Mouse (Mus musculus): ENCODE data around the gene Agpat2.

The Agpat2 gene

DNA sequence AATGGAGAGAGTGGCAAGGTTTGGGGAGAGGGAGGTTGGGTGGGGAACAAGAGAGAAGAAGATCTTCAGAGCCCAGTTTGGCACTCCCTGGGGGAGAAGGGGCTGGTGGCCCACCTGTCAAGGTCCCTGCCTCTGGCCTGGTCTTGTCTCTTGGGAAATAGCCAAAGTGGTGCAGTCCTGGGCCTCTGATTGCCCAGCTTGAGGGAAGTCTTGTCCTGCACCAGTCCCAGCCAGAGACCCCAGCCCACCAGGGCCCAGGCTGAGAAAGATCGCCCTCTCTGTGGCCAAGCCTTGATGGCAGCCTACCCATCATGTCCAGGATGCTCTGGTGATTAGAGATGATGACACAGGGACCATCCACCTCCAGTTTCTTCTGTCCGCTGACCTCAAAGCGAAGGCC lies 7.3 kb downstream of the Agpat2 start:
- no peak for DNase-seq (ENCODE audit: low read depth, low spot score)

- DNase-seq (ENCODE audit: low read depth, low spot score): no peak
Measured at GRCm38 (mm10) chr2:26595725-26596435, 8.3 kb downstream of the Agpat2 start.

DNA sequence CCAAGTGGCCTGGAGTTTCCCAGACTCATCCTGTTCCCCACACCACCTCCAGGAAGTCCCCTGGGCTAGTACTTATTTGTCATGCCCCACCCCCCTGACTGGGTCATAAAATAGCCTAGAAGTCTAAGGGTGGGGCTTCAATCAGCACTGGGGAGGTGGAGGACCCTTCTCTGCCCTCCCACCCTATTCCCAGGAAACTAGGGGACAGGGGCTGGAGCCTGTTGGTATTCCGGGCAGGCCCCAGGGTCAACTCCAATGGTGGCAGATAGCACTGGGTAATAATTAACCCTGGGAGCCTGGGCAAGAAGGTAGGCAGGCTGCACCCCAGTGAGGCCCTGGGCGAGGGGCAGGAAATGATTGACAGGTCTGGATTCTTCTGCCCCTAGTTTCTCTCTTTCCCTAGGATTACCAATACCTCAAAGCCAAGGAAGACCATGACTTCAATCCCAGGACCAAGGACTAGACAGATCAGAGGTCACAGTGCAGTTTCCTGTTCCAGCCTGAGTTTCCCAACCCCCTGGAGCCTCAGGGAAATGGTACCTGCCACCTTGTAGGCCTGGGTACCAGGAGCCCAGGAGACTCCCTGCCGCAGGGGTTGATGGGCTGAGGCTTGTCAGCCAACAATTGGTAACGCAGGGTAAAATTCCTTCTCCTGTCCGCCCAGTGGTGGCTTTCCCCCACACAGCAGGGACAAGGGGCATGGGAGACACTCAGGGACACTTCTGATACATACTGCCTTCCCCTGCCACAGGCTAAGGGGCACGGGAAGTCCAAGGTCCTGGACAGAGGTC lies 9.1 kb downstream of the Agpat2 start:
- no peak for DNase-seq (ENCODE audit: low read depth, low spot score)

- DNase-seq (ENCODE audit: low read depth, low spot score): peak; percentile 84
Measured at GRCm38 (mm10) chr2:26594461-26594933, 9.7 kb downstream of the Agpat2 start.

- peak; percentile 94 for DNase-seq (ENCODE audit: low read depth, low spot score)
Measured at GRCm38 (mm10) chr2:26594022-26594346, 10.2 kb downstream of the Agpat2 start.

- DNase-seq (ENCODE audit: low read depth, low spot score): no peak
Measured at GRCm38 (mm10) chr2:26593211-26594021, 10.8 kb downstream of the Agpat2 start.

DNA sequence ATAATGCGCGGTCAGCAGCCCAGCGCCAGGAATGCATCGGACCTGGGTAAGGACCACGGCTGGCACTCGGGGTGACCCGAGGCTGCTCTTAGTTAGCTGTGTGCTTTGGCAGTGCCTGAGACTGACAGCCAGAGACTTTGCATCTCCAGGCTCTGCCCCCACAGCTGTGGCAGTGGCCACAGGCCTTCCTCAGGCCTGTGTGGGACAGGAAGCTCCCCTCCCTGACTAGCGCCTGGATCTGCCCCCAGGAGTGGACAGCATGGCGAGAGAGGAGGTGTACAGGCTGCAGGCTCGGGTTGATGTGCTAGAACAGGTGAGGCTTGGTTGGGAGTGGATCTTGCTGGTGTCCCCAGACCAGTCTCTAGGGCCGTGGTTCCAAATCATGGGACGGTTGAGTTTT lies 12.8 kb downstream of the Agpat2 start:
- no peak for DNase-seq (ENCODE audit: low read depth, low spot score)

GRCm38 (mm10) chr2:26590962-26591361 lies 13.3 kb downstream of the Agpat2 start:
- no peak for DNase-seq (ENCODE audit: low read depth, low spot score)

- no peak for DNase-seq (ENCODE audit: low read depth, low spot score)
Measured at GRCm38 (mm10) chr2:26590282-26590681, 13.9 kb downstream of the Agpat2 start.

- DNase-seq (ENCODE audit: low read depth, low spot score): no peak
Measured at GRCm38 (mm10) chr2:26589284-26589683, 14.9 kb downstream of the Agpat2 start.

DNA sequence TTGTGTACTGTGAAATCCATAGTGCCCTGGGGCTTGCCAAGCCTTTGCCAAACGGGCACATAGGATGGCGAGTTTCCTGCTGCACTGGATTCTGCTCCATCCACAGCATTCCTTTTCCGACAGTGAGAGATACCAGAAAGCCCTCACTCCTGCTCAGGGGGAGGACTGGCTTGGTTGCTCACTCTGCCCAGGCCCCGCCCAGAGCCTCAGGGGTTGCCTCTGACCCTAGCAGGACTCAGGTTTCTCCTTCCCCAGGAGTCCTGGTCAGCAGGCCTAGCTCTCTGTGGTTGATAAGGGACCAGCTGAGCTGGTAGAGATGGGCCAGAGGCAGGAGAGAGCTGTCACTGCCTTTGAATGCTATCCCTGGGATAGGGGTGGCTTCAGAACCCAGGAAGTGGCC lies 15.6 kb downstream of the Agpat2 start:
- no peak for DNase-seq (ENCODE audit: low read depth, low spot score)

GRCm38 (mm10) chr2:26587044-26587405 lies 17.2 kb downstream of the Agpat2 start:
- DNase-seq (ENCODE audit: low read depth, low spot score): peak; percentile 68

DNA sequence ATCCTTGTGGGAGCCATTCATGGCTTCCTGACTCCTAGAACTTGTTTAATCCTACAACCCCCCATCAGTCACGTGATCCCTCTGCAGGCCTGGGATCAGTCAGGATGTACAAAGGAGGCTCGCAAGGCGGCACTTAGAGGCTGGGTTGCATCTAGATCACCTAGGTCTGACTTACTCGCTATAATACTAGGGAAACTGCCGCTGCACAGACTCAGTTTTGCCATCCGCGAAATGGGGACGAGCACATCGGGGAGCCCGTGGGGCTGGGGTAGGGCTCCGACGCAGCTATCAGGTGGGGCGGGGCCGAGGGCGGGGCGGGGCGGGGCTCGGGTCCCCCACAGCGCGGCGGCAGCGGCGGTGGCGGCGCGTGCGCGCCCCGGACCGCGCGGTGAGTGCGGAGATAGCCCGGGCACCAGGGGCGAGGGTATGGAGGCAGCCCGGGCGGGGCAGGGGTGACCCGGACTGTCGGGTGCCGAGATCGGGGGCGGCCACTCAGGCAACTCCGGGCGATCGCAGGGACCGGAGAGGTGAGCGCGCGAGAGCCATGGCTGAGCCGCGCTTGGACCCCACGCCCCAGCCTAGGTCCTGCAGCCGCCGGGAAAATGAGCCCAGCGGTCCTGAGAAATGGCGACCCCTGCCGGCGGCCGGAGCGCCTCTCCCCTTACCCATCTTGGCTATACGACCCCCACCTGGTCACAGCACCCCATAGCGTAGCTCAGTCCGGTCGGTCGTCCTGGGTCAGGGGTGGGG lies 17.7 kb downstream of the Agpat2 start, which contains the start of gene Gm20532:
Gene Gm20532 (plus strand): TSS at position 346 of the 750 bp plus-strand sequence.
- DNase-seq (ENCODE audit: low read depth, low spot score): peak; percentile 86

- no peak for DNase-seq (ENCODE audit: low read depth, low spot score)
Measured at GRCm38 (mm10) chr2:26585713-26586112, 18.5 kb downstream of the Agpat2 start.

DNA sequence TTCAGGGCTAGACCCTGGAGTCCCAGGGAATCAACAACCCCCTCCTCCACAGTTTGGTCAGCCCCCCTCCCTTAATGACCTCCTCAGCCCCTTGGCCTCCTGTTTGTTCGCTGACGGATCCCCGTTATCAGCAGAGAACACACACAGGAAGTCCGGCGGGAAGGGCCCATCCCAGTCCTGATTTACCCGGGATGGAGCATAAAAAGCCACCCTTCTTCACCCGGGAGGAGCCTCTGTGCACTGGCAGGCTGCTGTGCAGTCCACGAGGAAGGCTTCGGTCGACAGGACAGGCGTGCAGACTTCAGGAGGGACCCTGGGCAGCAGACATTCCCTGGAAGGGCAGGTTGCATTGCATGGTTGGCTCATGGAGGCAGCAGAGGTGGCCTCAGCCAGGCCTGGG lies 20.6 kb downstream of the Agpat2 start:
- no peak for DNase-seq (ENCODE audit: low read depth, low spot score)

DNA sequence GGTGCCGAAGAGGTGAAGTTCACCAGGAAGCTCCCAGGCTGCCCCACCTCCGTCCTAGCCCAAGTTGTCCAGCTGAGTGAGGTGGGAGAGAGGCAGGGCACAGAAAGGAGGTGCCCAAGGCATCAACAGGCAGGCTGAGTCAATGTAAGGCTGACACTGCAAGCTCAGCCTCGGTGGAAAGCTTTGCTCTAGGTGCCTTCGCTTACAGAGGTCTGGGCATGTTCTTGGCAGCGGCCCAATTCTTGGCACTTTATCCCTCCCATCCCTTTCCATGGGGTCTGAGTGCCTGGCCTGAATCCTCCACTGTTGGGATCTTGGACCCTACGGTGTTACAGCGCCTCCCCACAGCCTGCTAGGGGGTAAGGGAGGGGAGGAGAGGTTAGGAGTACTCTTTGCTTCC lies 21.5 kb downstream of the Agpat2 start:
- no peak for DNase-seq (ENCODE audit: low read depth, low spot score)

GRCm38 (mm10) chr2:26582203-26582602 lies 22.0 kb downstream of the Agpat2 start:
- peak; percentile 52 for DNase-seq (ENCODE audit: low read depth, low spot score)

- no peak for DNase-seq (ENCODE audit: low read depth, low spot score)
Measured at GRCm38 (mm10) chr2:26580751-26581150, 23.5 kb downstream of the Agpat2 start.

- no peak for DNase-seq (ENCODE audit: low read depth, low spot score)
Measured at GRCm38 (mm10) chr2:26579714-26580113, 24.5 kb downstream of the Agpat2 start, which contains the start of gene Egfl7. Egfl7 (plus strand) TSS chr2:26580014.

- DNase-seq (ENCODE audit: low read depth, low spot score): no peak
Measured at GRCm38 (mm10) chr2:26578369-26578768, 25.8 kb downstream of the Agpat2 start.

GRCm38 (mm10) chr2:26576462-26576861 lies 27.8 kb downstream of the Agpat2 start:
- no peak for DNase-seq (ENCODE audit: low read depth, low spot score)

All from ES-CJ7 (cell line).